Mouse (Mus musculus) bone marrow, adult 2 months (tissue): ENCODE measurements around the gene Hoxa7. TPM values are rescaled to one million over a fixed set of nuclear protein-coding genes. Genes with fewer than 3 reads are reported as not detected.

ENCODE experiments used
- H3K27ac ChIP-seq: fragments of 200-500 bp; 2 replicates; pipeline ENCODE4 v1.5.1; 2012; ENCODE audit warnings: low read depth, mild to moderate bottlenecking, control low read depth, inconsistent platforms, low read length; ENCODE audit not compliant: control insufficient read depth, poor library complexity, insufficient read depth
- H3K4me1 ChIP-seq: fragments of 200-500 bp; 2 replicates; pipeline ENCODE4 v1.6.1; 2011; ENCODE audit warnings: low read length; ENCODE audit not compliant: control insufficient read depth, insufficient read depth
- H3K4me3 ChIP-seq: fragments of 200-500 bp; replicated peaks from 2 replicates; pipeline ENCODE3; 2011; ENCODE audit warnings: mild to moderate bottlenecking, low read depth, low read length, control low read depth; ENCODE audit not compliant: control insufficient read depth
- CTCF ChIP-seq: fragments of 200-500 bp; IDR thresholded peaks from 2 replicates; pipeline ENCODE4 v1.5.1; 2011; ENCODE audit warnings: low read length, control low read depth; ENCODE audit not compliant: control insufficient read depth, insufficient read depth
- POLR2A ChIP-seq: fragments of 200-500 bp; IDR thresholded peaks from 2 replicates; pipeline ENCODE4 v1.6.1; 2011; ENCODE audit warnings: low read depth, mild to moderate bottlenecking, control low read depth, low read length, borderline replicate concordance; ENCODE audit not compliant: control insufficient read depth
- WGBS: fragments of 180-500 bp; shearing (Covaris S2); methylation state at CpG from one replicate; pipeline ENCODE4 v1.1.7; 2018; 5-methylcytosine and 5-hydroxymethylcytosine counted together
- polyA plus RNA-seq: library from polyadenylated mRNA; stranded (reverse); fragments of >200 nt; gene quantifications from 2 replicates; pipeline ENCODE4 v1.2.4, GENCODE M21; 2011; ENCODE audit warnings: low replicate concordance; ENCODE audit not compliant: missing spikeins, insufficient read depth, insufficient read length

Gene Hoxa7
- polyA plus RNA-seq, 1 experiment, result 2.8 TPM

DNA sequence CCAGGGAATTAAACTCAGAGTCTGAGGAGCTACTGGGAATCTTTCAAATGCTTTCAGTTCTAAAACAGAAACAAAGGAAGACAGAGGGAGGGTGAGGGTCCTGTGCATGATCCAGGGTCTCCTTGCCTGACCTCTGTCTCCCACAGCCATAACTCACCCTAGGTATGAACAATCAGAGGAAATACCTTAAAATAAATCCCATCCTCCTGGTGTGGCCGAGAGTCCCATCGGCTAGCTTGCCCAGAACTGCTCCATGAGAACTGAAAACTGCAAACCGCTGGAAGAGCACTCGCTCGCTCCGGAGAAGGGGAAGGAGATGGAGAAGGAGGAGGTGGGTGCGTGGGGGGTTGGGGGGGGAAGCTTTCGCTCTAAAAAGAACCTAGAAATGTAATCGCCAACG lies 42.0 kb downstream of the Hoxa7 start:
- 85% methylated on average over 10 of the region's 10 CpGs for WGBS
- no peak for TF ChIP-seq CTCF
- no peak for TF ChIP-seq POLR2A
- H3K4me3 ChIP-seq, result no peak overlapping the region
- no peak overlapping the region for H3K27ac ChIP-seq
- no peaks in the 10 kb centered on the region for H3K4me1 ChIP-seq

DNA sequence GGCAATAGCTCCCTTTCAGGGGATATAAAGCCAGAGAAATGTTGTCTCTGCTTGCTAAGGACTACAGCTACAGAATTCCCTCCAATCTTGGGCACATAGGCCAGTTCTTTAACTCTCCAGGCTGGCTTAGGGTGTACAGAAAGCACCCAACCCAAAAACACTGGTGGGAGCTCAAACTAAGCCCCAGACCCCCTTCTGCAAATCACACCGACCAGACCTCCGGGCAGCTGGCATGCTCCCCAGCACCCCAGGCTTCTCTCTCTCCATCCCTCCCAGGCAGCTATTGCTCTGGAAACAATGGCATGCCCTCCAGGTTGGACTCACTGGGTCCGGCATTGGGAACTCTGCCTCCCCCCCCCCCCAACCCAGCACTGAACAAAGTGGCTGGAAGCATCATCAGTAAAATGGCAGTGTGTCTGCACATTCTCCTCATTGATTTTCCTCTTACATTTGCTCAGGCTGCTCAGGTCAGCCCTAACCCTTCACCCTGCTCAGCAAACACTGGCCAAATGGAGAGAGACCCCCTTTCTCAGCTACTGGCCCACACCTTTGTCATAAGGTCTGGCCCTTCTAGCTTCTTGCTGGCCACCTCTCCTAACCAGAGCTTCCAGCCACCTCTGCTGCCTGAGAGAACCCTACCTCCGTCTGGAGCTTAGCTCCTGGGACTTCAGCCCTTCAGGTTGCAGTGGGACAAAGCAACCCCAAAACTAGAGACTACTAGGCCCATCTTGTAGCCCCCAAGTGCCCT lies 42.6 kb downstream of the Hoxa7 start:
- Histone ChIP-seq H3K4me3 (no peak overlapping the region), H3K4me1 (no peaks in the 10 kb centered on the region), H3K27ac (no peak overlapping the region)
- 77% methylated on average over 4 of the region's 4 CpGs for WGBS
- TF ChIP-seq POLR2A (no peak), CTCF (no peak)

DNA sequence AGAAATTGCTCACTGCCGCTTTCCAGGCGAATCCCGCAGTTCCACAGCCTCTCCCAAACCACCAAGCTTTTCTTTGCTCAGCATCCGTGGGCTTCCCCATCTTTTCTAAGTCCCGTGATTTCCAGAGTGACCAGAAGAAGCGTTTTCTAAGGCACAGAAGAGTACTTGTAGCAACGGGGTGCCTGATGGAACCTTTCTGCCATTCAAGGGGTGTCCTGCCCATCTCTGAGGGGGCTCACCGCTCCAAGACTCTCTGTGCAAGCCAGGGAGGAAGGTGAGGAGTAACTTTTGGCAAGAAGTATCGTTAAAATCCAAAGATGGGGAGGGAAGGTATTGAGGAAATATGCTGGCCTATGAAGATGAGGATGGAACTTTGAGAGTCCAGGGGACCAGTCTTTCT lies 43.8 kb downstream of the Hoxa7 start:
- Histone ChIP-seq H3K4me1 (no peaks in the 10 kb centered on the region), H3K4me3 (no peak overlapping the region), H3K27ac (no peak overlapping the region)
- WGBS, result 82% methylated on average over 9 of the region's 9 CpGs
- no peak for TF ChIP-seq POLR2A
- no peak for TF ChIP-seq CTCF

DNA sequence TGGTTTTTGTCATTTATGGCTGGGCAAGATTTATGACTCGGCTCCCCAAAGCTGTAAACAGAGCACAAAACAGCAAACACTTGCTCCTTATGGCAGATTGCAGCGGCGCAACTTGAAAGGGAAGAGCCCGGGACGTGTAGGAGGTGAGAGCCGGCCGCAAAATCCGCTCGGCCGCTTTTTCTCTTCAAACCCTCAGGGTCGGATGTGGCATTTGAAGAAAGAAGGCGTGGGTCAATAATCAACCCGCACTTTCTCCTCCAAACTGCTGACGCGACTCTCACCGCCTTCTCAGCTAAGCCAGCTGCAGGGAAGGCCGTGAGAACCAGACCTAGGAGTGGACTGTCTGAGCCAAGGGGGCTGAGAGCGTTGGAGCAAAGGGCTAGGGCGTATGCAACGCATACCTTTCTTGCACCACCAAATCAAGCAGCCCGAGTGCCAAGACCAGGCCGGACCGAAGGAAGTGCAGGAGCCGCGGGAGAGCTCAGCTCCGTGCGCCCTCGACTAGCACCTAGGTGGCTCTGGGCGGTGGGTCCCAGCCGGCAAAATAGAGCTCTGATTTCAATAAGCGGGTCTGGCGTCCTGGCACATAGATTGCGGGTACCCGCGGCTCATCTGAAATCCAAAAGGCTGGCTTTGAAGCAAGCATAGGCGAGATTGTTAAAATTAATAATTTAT lies 44.5 kb downstream of the Hoxa7 start, which contains the start of gene 5730596B20Rik:
Gene 5730596B20Rik (plus strand): TSS at position 438 of the 675 bp plus-strand sequence.
- WGBS, result 89% methylated on average over 36 of the region's 36 CpGs
- Histone ChIP-seq H3K27ac (no peak within 1 kb of the TSS), H3K4me3 (no peak within 1 kb of the TSS), H3K4me1 (no peaks in the 10 kb centered on the region)
- TF ChIP-seq POLR2A (no peak), CTCF (no peak)

GRCm38 (mm10) chr6:52176391-52176790 lies 45.3 kb downstream of the Hoxa7 start:
- no peak overlapping the region for H3K27ac ChIP-seq
- no peak overlapping the region for H3K4me3 ChIP-seq
- WGBS, result 85% methylated on average over 6 of the region's 6 CpGs
- H3K4me1 ChIP-seq, result no peaks in the 10 kb centered on the region
- TF ChIP-seq POLR2A, result no peak
- TF ChIP-seq CTCF, result no peak

DNA sequence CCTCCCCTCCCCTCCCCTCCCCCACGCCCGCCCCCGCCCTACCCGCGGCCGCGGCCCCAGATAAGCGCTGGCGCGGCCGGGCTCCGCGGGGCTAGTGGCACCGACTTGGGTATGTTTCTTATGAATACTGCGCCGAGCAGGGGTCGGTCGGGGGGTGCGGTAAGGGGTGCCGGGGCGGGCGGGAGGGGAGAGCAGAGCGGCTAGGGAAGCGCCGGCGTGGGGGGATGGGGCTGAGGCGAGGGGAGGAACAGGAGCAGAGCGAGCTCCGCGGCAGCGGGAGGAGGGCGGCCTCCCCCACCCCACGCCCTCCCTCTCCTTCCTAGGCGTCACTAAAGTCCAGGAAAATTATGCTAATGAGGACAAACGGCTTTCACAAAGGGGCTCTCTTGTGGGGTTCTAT lies 45.8 kb downstream of the Hoxa7 start:
- Histone ChIP-seq H3K4me1 (no peaks in the 10 kb centered on the region), H3K27ac (no peak overlapping the region), H3K4me3 (no peak overlapping the region)
- 59% methylated on average over 25 of the region's 35 CpGs for WGBS
- TF ChIP-seq POLR2A, result no peak
- TF ChIP-seq CTCF, result no peak

DNA sequence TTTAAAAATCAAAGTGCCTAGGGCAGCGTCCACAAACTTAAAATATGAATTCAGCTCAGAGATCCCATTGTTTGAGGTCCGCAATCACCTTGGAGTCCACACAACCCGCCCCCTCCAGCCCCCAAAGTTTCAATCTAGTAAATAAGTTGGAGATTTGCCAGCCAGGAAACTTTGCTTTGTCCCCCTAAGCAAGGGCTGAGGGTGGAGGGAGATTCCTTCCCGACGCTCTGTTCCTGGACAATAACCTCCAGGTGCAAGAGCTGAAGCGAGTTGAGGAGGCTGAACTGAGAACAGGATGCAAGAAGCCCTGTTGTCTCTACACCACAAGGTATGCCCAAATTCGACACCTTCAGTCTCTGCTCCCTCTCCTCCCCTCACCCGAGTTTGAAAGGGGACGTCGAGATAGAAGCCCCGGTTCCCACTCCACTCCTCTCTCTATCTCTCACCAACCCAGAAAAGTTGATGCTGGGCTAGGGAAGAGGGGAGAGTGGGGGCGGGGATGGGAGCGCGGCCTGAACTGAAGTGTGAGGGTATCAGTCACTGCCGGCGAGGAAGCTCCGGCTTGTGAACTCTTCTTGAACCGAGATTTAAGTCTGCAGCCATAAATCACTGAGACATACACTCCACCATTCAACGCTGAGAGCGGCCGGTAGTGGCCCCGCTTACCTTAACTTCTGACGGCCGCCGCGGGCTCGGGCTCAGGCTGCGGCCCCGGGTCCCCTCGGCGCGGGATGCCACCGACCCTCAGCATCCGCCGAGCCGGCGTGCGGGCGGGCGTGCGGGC lies 46.5 kb downstream of the Hoxa7 start:
- H3K4me3 ChIP-seq, result no peak overlapping the region
- whole genome bisulfite sequencing, result 74% methylated on average over 41 of the region's 41 CpGs
- no peaks in the 10 kb centered on the region for H3K4me1 ChIP-seq
- H3K27ac ChIP-seq, result no peak overlapping the region
- TF ChIP-seq CTCF (no peak), POLR2A (no peak)

GRCm38 (mm10) chr6:52173648-52174047 lies 48.0 kb downstream of the Hoxa7 start:
- Histone ChIP-seq H3K27ac (no peak overlapping the region), H3K4me1 (no peaks in the 10 kb centered on the region), H3K4me3 (no peak overlapping the region)
- 82% methylated on average over 4 of the region's 4 CpGs for WGBS
- TF ChIP-seq POLR2A, result no peak
- no peak for TF ChIP-seq CTCF
